Mouse (Mus musculus): ENCODE measurements around the gene Bloc1s2. TPM values are rescaled to one million over a fixed set of nuclear protein-coding genes. Genes with fewer than 3 reads are reported as not detected.

Gene Bloc1s2
- total RNA-seq, 1 experiment = 80.5 TPM

- in situ Hi-C loops (cut with MboI; ENCODE audit: low sequenced_read_pairs in 2 of 2, unreplicated experiment in 2 of 2) = no loop called here
- no peak overlapping the region for H3K9ac ChIP-seq (ENCODE audit: insufficient read depth, low read depth, low read length, poor library complexity, severe bottlenecking)
- TF ChIP-seq ZNF384 (IDR thresholded peaks at IDR 0.05; ENCODE audit: low read depth, low read length) = no peak
- no peak for TF ChIP-seq CHD2 (IDR thresholded peaks at IDR 0.05; ENCODE audit: low read depth, low read length)
- no peak for TF ChIP-seq ZC3H11A (IDR thresholded peaks at IDR 0.05; ENCODE audit: borderline replicate concordance, low read depth, low read length)
- no peak for TF ChIP-seq HCFC1 (IDR thresholded peaks at IDR 0.05; ENCODE audit: borderline replicate concordance, insufficient read depth, low read length)
- TF ChIP-seq MAFK (IDR thresholded peaks at IDR 0.05; ENCODE audit: insufficient read depth, low read depth, low read length) = no peak
- DNase-seq (ENCODE audit: low read depth, low spot score) = no peak
- no peaks in the 10 kb centered on the region for H3K9me3 ChIP-seq (ENCODE audit: control insufficient read depth, insufficient read depth, low read depth, low read length)
- no peak overlapping the region for H3K4me3 ChIP-seq (ENCODE audit: insufficient read depth in 1 of 2, low read depth in 1 of 2, low read length in 2 of 2, poor library complexity in 1 of 2, severe bottlenecking in 1 of 2)
- peaks cover 3% of the 10 kb centered on the region; the same call in 1 of the 2 replicates for H3K36me3 ChIP-seq (ENCODE audit: control insufficient read depth, insufficient read depth, low read length, poor library complexity, severe bottlenecking)
- 0 out of 4 replicates have a peak, but pooled peaks cover 2% of the 10 kb centered on the region in 2 experiments for H3K4me1 ChIP-seq (ENCODE audit: control insufficient read depth in 2 of 2, insufficient read depth in 2 of 2, low read length in 2 of 2, poor library complexity in 1 of 2)
- H3K27ac ChIP-seq (ENCODE audit: insufficient read depth, low read depth, low read length, poor library complexity, severe bottlenecking) = no peak overlapping the region
Observed at GRCm38 (mm10) chr19:44104393-44104792, 41.9 kb downstream of the Bloc1s2 start.

- TF ChIP-seq ZC3H11A (IDR thresholded peaks at IDR 0.05; ENCODE audit: borderline replicate concordance, low read depth, low read length) (no peak), ZNF384 (IDR thresholded peaks at IDR 0.05; ENCODE audit: low read depth, low read length) (no peak), CHD2 (IDR thresholded peaks at IDR 0.05; ENCODE audit: low read depth, low read length) (no peak), MAFK (IDR thresholded peaks at IDR 0.05; ENCODE audit: insufficient read depth, low read depth, low read length) (no peak)
- no peak overlapping the region for H3K9ac ChIP-seq (ENCODE audit: insufficient read depth, low read depth, low read length, poor library complexity, severe bottlenecking)
- in situ Hi-C loops (cut with MboI; ENCODE audit: low sequenced_read_pairs in 2 of 2, unreplicated experiment in 2 of 2) = no loop called here
- H3K9me3 ChIP-seq (ENCODE audit: control insufficient read depth, insufficient read depth, low read depth, low read length) = no peaks in the 10 kb centered on the region
- H3K4me1 ChIP-seq (ENCODE audit: control insufficient read depth in 2 of 2, insufficient read depth in 2 of 2, low read length in 2 of 2, poor library complexity in 1 of 2) = 0 out of 4 replicates have a peak, but pooled peaks cover 2% of the 10 kb centered on the region in 2 experiments
- H3K27ac ChIP-seq (ENCODE audit: insufficient read depth, low read depth, low read length, poor library complexity, severe bottlenecking) = no peak overlapping the region
- H3K4me3 ChIP-seq (ENCODE audit: insufficient read depth in 1 of 2, low read depth in 1 of 2, low read length in 2 of 2, poor library complexity in 1 of 2, severe bottlenecking in 1 of 2) = no peak overlapping the region
- peaks cover 7% of the 10 kb centered on the region; the same call in 1 of the 2 replicates for H3K36me3 ChIP-seq (ENCODE audit: control insufficient read depth, insufficient read depth, low read length, poor library complexity, severe bottlenecking)
- DNase-seq (ENCODE audit: low read depth, low spot score) = no peak
Observed at GRCm38 (mm10) chr19:44103001-44103400, 43.2 kb downstream of the Bloc1s2 start.

- in situ Hi-C loops (cut with MboI; ENCODE audit: low sequenced_read_pairs in 2 of 2, unreplicated experiment in 2 of 2) = no loop called here
- TF ChIP-seq MAFK (IDR thresholded peaks at IDR 0.05; ENCODE audit: insufficient read depth, low read depth, low read length) (no peak), ZC3H11A (IDR thresholded peaks at IDR 0.05; ENCODE audit: borderline replicate concordance, low read depth, low read length) (no peak), CHD2 (IDR thresholded peaks at IDR 0.05; ENCODE audit: low read depth, low read length) (no peak), HCFC1 (IDR thresholded peaks at IDR 0.05; ENCODE audit: borderline replicate concordance, insufficient read depth, low read length) (no peak), ZNF384 (IDR thresholded peaks at IDR 0.05; ENCODE audit: low read depth, low read length) (no peak)
- H3K4me3 ChIP-seq (ENCODE audit: insufficient read depth in 1 of 2, low read depth in 1 of 2, low read length in 2 of 2, poor library complexity in 1 of 2, severe bottlenecking in 1 of 2) = no peak overlapping the region
- DNase-seq (ENCODE audit: low read depth, low spot score) = no peak
- peaks cover 9% of the 10 kb centered on the region; the same call in 1 of the 2 replicates for H3K36me3 ChIP-seq (ENCODE audit: control insufficient read depth, insufficient read depth, low read length, poor library complexity, severe bottlenecking)
- H3K9me3 ChIP-seq (ENCODE audit: control insufficient read depth, insufficient read depth, low read depth, low read length) = no peaks in the 10 kb centered on the region
- H3K27ac ChIP-seq (ENCODE audit: insufficient read depth, low read depth, low read length, poor library complexity, severe bottlenecking) = no peak overlapping the region
- H3K9ac ChIP-seq (ENCODE audit: insufficient read depth, low read depth, low read length, poor library complexity, severe bottlenecking) = no peak overlapping the region
- H3K4me1 ChIP-seq (ENCODE audit: control insufficient read depth in 2 of 2, insufficient read depth in 2 of 2, low read length in 2 of 2, poor library complexity in 1 of 2) = no peaks in the 10 kb centered on the region
Observed at GRCm38 (mm10) chr19:44100840-44101239, 45.4 kb downstream of the Bloc1s2 start.

Other genes with a start within 250 kb of the Bloc1s2 start
- 11.5 and 14.3 TPM in 2 replicates for gene Dnmbp, start 206.3 kb downstream of the Bloc1s2 start, total RNA-seq (2012; rRNA removed)
- gene Cpn1, start 159.9 kb downstream of the Bloc1s2 start, total RNA-seq (2012; rRNA removed) = 11.3 and 11.8 TPM in 2 replicates
- gene Cyp2c23, start 117.2 kb downstream of the Bloc1s2 start, total RNA-seq (2012; rRNA removed) = 0.31 and 0.74 TPM in 2 replicates
- gene Erlin1, start 76.7 kb downstream of the Bloc1s2 start, total RNA-seq (2012; rRNA removed) = 20.9 and 22.7 TPM in 2 replicates
- gene Chuk, start 39.0 kb downstream of the Bloc1s2 start, total RNA-seq (2012; rRNA removed) = 52.9 and 57.4 TPM in 2 replicates
- 17.9 and 18.6 TPM in 2 replicates for gene Cwf19l1, start 10.6 kb downstream of the Bloc1s2 start, total RNA-seq (2012; rRNA removed)
- gene Pkd2l1, start 46.0 kb upstream of the Bloc1s2 start, total RNA-seq (2012; rRNA removed) = 0.90 and 2.4 TPM in 2 replicates
- 2.5 and 2.9 TPM in 2 replicates for gene Scd3, start 56.8 kb upstream of the Bloc1s2 start, total RNA-seq (2012; rRNA removed)
- 284 and 303 TPM in 2 replicates for gene Scd2, start 147.2 kb upstream of the Bloc1s2 start, total RNA-seq (2012; rRNA removed)
- gene Scd4, start 186.6 kb upstream of the Bloc1s2 start, total RNA-seq (2012; rRNA removed) = 0.13 TPM in 1 of 2 replicates, not detected in the other

Data from ES-E14 (cell line).